Mouse (Mus musculus) right cerebral cortex, postnatal 36 days (tissue): Measurements from ENCODE around the gene Ascl2.

Experiments used
- DNase-seq, 2 experiments: peaks; one replicate each; pipeline ENCODE4 v3.0.0; 2022; ENCODE audit warnings: low spot score in 2 of 2, mixed read lengths in 1 of 2

Gene Ascl2

DNA sequence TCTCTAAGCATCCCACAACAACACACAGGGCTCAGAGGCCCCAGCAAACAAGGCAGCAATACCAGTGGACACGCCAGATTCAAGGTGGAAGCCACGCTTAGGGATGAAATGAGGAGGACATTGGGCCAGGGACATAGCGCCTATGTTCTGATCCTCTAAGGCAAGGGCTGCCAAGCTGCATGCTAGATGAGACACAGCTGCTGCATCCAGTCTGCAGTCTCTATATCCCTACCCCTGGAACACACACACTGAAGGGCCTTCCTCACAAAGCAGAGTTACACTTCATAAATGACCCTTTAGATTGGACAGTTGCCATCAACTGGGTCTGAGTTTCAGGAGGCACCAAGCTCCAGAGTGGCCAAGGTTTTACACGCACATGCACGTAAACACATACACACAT lies 51.4 kb downstream of the Ascl2 start:
- DNase-seq, result no peak
